Mouse (Mus musculus) testis, postnatal 10 days (tissue): ENCODE measurements around the gene Trp53bp2.

Experiments used
- DNase-seq: peaks from one replicate; pipeline ENCODE4 v3.0.0; 2021; ENCODE audit warnings: low spot score

Trp53bp2 gene

GRCm38 (mm10) chr1:182460291-182461244, 51.6 kb downstream of the Trp53bp2 start:
- no peak for DNase-seq

DNA sequence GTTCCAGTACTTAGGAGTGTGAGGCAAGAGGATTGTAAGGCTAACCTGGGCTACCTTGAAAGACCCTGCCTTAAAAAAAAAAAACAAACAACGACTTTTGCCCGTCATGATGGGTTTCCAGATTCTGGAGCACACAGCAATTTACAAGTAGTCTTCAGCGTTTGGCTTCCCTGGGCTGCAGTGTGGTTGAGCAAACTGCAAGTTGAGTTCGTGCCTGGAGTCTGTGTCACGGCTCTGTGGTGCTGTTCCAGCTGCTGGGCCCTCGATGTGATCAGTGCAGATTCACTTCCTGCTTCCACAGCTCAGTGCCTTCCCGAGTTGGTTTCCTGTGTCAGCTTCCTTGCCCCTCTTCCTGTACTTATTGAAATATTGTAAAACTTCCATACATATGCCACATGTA, 52.3 kb downstream of the Trp53bp2 start:
- DNase-seq = no peak

DNA sequence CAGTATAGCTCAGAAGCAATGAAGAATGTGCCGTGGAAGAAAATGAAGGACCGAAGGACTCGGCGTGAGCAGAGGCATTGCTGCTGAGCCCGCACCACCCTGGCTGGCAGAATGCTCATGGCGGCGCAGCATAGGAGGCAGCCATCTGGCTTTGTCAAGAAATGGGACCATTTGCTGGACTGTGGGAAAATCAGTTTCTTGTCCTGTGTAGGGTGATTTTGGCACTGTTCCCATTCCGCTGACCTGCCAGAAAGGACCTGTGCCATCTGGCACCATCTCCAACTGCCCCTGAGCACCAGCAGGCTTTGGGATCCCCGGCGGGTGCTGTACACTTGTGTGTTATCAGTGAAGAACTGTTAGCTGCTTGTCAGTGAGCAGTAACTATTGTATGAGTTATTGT, 52.8 kb downstream of the Trp53bp2 start:
- DNase-seq = no peak

DNA sequence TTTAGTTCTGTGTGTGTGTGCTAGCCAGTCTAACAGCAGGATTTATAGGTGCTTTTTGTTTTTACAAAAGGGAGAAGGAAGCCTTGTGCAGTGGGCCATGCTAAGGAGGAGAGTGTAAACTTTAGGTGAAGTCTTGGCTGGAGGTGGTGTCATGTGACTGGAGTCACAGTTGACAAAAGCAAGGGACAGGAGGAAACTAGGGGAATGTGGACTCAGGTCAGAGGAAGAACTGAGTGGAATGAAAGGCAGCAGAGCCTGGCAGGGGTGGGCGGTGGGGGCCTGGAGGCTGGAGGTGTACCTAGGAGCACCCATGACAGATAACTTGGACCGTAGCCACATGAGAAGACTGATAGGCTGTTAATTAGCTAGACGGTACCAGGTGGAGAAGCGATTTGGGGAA, 56.3 kb downstream of the Trp53bp2 start:
- no peak for DNase-seq

GRCm38 (mm10) chr1:182465978-182466377, 57.0 kb downstream of the Trp53bp2 start:
- DNase-seq = no peak

GRCm38 (mm10) chr1:182475005-182475796, 66.2 kb downstream of the Trp53bp2 start:
- DNase-seq = no peak

DNA sequence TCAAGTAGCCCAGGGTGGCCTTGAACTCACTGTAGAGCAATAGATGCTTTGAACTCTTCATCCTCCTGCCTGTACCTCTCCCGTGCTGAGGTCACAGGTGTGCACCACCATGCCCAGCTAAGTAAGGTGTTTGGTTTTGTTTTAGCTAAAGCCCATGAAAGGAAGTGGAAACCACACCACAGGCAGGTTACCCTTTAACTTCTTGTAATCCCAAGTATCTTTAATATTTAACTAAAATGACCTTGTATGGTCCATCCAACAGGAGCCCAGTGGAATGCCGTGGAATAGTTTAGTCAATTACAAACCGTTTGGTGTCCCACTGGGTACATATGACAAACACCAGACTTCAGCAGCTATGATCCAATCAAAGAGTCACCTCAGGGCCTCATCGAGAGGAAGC, 70.0 kb downstream of the Trp53bp2 start:
- no peak for DNase-seq

GRCm38 (mm10) chr1:182481138-182481537, 72.2 kb downstream of the Trp53bp2 start:
- no peak for DNase-seq

DNA sequence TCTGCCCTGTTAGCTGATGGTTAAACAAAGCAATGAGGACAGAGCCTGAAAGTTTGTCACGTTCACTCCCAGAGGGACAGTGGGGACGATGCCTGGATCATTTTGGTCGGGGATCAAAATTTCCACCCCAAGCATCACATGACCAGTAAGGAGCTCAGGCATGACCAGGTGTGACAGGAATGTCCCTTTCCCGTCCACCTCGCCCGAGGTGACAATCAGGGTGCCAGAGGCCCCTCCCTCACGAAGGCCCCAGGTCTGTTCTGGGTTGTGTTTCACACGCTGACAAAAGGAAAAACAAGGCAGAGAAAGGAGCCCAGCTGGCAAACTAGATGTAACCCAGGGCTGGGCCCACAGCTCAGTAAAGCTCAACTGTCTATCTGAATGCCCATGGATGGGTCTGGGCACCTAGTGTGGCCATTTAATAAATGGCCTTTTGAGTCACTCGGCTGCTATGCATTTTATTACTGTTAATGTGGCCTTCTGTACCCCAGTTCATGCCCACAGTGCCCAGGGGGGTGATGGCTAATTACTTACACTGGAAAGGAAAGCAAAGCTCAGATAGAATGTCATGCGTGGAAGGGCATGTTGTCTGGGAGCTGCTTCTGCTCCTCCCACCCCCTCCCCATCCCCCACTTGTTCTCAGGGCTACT, 72.8 kb downstream of the Trp53bp2 start:
- DNase-seq = no peak

DNA sequence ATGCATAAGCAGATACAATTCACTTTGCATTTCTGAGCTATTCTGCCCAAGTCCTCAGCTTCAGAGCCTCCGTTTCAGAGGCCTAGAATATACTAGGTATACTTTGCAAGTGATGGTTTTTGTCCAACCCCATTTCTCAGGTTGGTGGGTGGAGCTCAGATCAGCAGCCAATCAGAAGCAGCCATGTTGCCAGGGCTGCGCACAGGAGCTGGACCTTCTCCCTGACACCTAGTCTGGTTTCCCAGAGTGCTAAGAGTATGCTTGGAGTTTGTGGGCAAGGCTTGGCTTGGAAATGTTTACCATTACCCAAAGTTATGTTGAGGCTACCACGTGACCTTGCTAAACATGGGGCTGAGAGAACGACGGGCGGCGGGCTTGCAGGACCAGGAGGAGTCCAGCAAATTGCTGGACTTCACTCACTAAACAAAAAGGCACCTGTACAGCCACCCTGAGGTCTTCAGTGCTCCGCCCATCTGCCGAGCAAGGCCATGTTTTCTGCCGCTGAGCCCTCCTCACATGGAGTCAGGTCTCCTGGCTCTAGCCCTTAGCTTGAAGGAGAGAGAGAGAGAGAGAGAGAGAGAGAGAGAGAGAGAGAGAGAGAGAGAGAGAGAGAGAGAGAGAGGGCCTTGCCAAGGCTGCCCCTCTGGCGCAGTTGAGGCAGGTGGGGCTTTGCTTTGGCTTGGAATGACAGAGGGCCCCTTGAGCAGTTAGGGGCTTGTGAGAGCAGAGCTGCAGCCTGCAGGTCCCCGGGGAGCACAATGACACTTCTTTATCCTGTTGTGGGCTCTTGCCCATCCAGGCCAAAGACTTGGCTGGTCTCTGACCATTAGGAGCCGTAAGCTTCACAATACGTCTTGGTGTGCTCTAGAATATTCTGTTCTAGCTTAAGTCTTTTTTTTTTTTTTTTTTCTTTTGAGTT, 74.3 kb downstream of the Trp53bp2 start:
- DNase-seq = no peak

DNA sequence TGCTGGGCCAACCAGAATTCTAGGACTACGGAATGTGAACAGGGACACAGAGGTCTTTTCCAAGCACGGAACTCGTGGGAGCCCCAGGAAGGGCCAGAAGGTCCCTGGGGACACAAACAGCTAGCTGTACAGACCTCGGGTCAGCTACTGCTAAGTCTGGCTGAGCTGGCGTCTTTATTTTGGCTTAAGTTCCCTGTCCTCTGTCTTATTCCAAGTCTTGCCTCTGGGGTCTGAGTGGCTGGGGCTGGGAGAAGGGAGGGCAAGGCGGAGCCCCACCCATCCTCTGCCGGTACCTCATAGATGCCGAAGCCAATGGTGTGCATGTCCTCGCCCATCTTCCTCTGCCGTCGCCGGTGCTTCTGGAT, 74.9 kb downstream of the Trp53bp2 start:
- DNase-seq = no peak

DNA sequence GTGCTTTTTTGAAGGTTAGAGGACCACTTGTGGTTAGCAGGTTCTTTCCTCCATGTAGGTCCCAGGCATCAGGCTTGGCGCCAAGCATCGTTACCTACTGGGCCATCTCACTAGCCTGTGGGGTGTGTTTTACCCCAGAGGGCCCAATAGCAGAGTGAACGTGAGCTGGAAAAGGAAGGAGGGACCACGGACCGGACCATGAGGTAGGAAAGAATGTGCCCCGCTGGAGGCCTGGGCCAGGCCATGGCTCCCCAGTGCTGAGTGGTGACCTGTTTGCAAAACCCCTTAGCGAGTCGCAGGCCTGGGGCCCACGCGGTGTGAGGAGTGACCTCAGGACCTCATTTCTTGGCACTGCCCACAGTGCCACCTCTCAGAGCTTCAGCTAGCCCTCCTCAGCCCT, 79.5 kb downstream of the Trp53bp2 start:
- DNase-seq = no peak

DNA sequence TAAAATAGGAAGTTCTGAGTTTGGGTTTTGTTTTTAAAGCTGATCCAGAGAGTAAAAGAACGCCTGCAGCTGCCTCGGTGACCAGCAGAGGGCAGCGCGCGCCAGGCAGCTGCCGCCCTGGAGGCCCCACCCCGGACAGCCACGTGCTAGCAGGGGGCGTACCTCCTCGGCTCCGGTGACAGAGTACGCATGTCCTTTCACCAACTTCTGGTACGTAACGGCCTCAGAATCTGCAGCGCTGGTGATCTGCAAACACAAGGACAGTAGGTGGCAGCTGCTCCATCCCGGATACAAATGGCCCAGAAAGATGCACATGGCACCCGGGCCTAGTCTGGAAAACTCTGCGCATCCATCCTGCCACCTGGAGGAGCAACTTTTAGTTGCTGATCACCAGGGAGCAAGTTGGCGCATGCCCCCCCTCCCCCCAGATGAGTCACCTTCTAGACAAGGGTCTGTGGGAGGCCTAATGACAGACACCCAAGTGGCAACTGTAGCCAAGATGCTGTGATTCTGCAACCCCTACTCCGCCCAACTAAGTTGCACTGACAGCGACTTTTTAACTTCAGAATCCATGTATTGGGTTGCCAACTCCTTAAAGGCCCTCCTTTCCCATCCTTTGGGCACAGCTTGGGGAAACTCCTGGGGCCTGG, 81.0 kb downstream of the Trp53bp2 start:
- DNase-seq = peak; percentile 96

DNA sequence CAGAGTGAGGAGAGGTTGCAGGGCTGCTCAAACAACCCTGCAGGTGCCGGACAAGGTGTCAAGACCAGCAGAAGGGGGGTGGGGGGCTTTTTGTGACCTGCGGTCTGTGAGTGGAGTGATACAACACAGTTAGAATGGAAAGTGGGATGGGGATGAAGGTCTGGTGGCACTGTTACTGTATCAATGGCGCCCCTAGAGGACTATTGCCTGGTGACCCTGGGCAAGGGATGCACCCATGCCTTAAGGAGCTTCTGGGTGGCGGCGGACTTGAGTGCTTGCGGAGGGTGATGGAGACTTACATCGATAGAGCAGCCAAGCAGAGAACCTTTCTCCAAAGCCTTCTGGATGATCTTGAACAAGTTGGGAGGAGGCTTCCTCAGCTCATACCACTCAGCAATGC, 81.6 kb downstream of the Trp53bp2 start:
- DNase-seq = no peak

GRCm38 (mm10) chr1:182491839-182492238, 82.9 kb downstream of the Trp53bp2 start:
- DNase-seq = no peak

- DNase-seq = no peak
These were observed 85.5 kb downstream of the Trp53bp2 start for GRCm38 (mm10) chr1:182494285-182495145.

- no peak for DNase-seq
These were observed 87.7 kb downstream of the Trp53bp2 start for GRCm38 (mm10) chr1:182496685-182497084.

DNA sequence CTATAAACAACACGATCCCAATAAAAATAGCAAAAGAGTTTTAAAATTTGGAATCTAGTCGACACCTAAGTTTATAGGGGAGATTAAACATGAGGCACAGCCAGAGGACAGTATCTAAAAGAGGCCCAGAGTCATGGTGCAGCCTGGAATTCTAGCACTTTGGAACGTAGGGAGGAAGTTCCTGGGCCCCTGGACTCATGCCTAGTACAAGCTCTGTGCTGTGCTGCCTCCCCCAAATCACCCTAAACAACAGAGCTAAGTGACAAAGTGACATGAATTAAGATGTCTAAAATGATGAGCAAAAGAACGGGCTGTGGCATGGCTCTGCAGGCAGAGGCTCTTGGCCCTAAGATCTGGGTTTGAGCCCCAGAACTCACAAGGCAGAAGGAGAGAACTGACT, 88.8 kb downstream of the Trp53bp2 start:
- DNase-seq = no peak

DNA sequence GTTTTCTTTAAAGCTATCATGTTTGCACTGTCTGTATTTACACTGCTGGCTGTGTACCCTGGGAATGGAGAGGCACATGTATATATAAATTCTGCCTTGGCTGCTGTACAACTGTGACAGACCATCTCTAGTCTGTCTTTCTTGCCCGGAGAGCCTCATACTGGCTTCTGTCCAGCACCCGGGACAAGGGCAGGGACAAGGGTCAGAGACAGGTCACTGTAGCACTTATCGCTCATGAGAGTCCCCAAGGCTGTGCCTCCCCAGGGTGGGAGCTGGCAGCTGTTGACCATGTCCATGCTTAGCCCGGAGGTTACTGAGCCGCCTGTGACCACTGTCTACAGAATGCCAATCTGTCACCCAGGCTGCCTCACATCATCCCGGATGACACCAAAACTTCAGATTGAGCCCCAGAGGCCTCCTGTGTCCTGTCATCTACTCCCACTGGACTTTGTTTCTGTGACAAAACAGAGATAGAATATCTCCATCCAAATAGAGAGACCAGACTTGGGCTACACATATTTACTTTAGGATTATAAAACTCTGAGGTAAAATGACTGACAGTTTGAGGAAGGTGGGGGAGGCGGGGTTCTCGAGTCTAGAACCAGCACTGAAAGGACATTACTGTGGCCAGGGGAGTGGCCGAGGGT, 90.6 kb downstream of the Trp53bp2 start:
- DNase-seq = peak; percentile 57

- DNase-seq = no peak
These were observed 91.3 kb downstream of the Trp53bp2 start for GRCm38 (mm10) chr1:182500224-182500623.
